Mouse (Mus musculus): Measurements from ENCODE around the gene Zbtb12. TPM values are rescaled to one million over a fixed set of nuclear protein-coding genes. Genes with fewer than 3 reads are reported as not detected.
"Not testable (repeated sequence)": the region's sequence is repeated elsewhere in the genome, so short reads cannot be mapped to it uniquely, and the experiment has no call there.

The Zbtb12 gene
- 0.24 and 0.25 TPM in 2 replicates for polyA plus RNA-seq (2012)

GRCm38 (mm10) chr17:34879336-34879879 is at the start of gene Zbtb12:
Zbtb12 (plus strand) TSS chr17:34879483.
- Histone ChIP-seq H3K4me1 (ENCODE audit: control insufficient read depth) (peaks cover 20% of the 10 kb centered on the region), H3K36me3 (ENCODE audit: control insufficient read depth) (no peaks in the 10 kb centered on the region), H3K9me3 (ENCODE audit: control insufficient read depth, low read length) (no peaks in the 10 kb centered on the region), H3K4me3 (replicated peaks) (no peak within 1 kb of the TSS), H3K27me3 (ENCODE audit: control insufficient read depth) (no peaks in the 10 kb centered on the region)
- no peak for TF ChIP-seq GATA1 (IDR thresholded peaks at IDR 0.05; ENCODE audit: low read length)
- TF ChIP-seq TAL1 (IDR thresholded peaks at IDR 0.05; ENCODE audit: low read length) = no peak

GRCm38 (mm10) chr17:34830776-34831175 is 48.5 kb upstream of the Zbtb12 start:
- peaks cover 81% of the 10 kb centered on the region for H3K36me3 ChIP-seq (ENCODE audit: control insufficient read depth)
- H3K4me1 ChIP-seq (ENCODE audit: control insufficient read depth); H3K4me3 ChIP-seq (replicated peaks); H3K27me3 ChIP-seq (ENCODE audit: control insufficient read depth); H3K9me3 ChIP-seq (ENCODE audit: control insufficient read depth, low read length): not testable (repeated sequence)

- Histone ChIP-seq H3K27me3 (ENCODE audit: control insufficient read depth) (no peaks in the 10 kb centered on the region), H3K4me3 (replicated peaks) (peak overlapping the region; percentile 73), H3K4me1 (ENCODE audit: control insufficient read depth) (peaks cover 51% of the 10 kb centered on the region), H3K36me3 (ENCODE audit: control insufficient read depth) (peaks cover 72% of the 10 kb centered on the region), H3K9me3 (ENCODE audit: control insufficient read depth, low read length) (no peaks in the 10 kb centered on the region)
- TF ChIP-seq TAL1 (IDR thresholded peaks at IDR 0.05; ENCODE audit: low read length) = no peak
- TF ChIP-seq GATA1 (IDR thresholded peaks at IDR 0.05; ENCODE audit: low read length) = no peak
Measured at GRCm38 (mm10) chr17:34836155-34836855, 43.0 kb upstream of the Zbtb12 start.

- no peaks in the 10 kb centered on the region for H3K27me3 ChIP-seq (ENCODE audit: control insufficient read depth)
- TF ChIP-seq TAL1 (IDR thresholded peaks at IDR 0.05; ENCODE audit: low read length) (no peak), GATA1 (IDR thresholded peaks at IDR 0.05; ENCODE audit: low read length) (no peak)
- peak within 1 kb of the TSS; percentile 73 for H3K4me3 ChIP-seq (replicated peaks)
- peaks cover 75% of the 10 kb centered on the region for H3K36me3 ChIP-seq (ENCODE audit: control insufficient read depth)
- no peaks in the 10 kb centered on the region for H3K9me3 ChIP-seq (ENCODE audit: control insufficient read depth, low read length)
- peaks cover 56% of the 10 kb centered on the region for H3K4me1 ChIP-seq (ENCODE audit: control insufficient read depth)
Measured at GRCm38 (mm10) chr17:34836856-34837221, 42.4 kb upstream of the Zbtb12 start, which contains the start of the genes Stk19 and Dxo. Stk19 (minus strand) TSS chr17:34836945. Dxo (plus strand) TSS chr17:34837019.

GRCm38 (mm10) chr17:34837464-34838324 is 41.6 kb upstream of the Zbtb12 start:
- TF ChIP-seq TAL1 (IDR thresholded peaks at IDR 0.05; ENCODE audit: low read length) (no peak), GATA1 (IDR thresholded peaks at IDR 0.05; ENCODE audit: low read length) (no peak)
- H3K36me3 ChIP-seq (ENCODE audit: control insufficient read depth) = peaks cover 75% of the 10 kb centered on the region
- no peaks in the 10 kb centered on the region for H3K9me3 ChIP-seq (ENCODE audit: control insufficient read depth, low read length)
- H3K4me3 ChIP-seq (replicated peaks) = peak overlapping the region; percentile 73
- H3K27me3 ChIP-seq (ENCODE audit: control insufficient read depth) = no peaks in the 10 kb centered on the region
- H3K4me1 ChIP-seq (ENCODE audit: control insufficient read depth) = peaks cover 61% of the 10 kb centered on the region

GRCm38 (mm10) chr17:34838785-34839184 is 40.5 kb upstream of the Zbtb12 start:
- Histone ChIP-seq H3K9me3 (ENCODE audit: control insufficient read depth, low read length) (no peaks in the 10 kb centered on the region), H3K4me1 (ENCODE audit: control insufficient read depth) (peaks cover 61% of the 10 kb centered on the region), H3K4me3 (replicated peaks) (peak overlapping the region; percentile 39), H3K36me3 (ENCODE audit: control insufficient read depth) (peaks cover 75% of the 10 kb centered on the region), H3K27me3 (ENCODE audit: control insufficient read depth) (no peaks in the 10 kb centered on the region)
- no peak for TF ChIP-seq GATA1 (IDR thresholded peaks at IDR 0.05; ENCODE audit: low read length)
- no peak for TF ChIP-seq TAL1 (IDR thresholded peaks at IDR 0.05; ENCODE audit: low read length)

GRCm38 (mm10) chr17:34840736-34841307 is 38.5 kb upstream of the Zbtb12 start:
- TF ChIP-seq GATA1 (IDR thresholded peaks at IDR 0.05; ENCODE audit: low read length) (no peak), TAL1 (IDR thresholded peaks at IDR 0.05; ENCODE audit: low read length) (no peak)
- Histone ChIP-seq H3K9me3 (ENCODE audit: control insufficient read depth, low read length) (no peaks in the 10 kb centered on the region), H3K27me3 (ENCODE audit: control insufficient read depth) (no peaks in the 10 kb centered on the region), H3K4me1 (ENCODE audit: control insufficient read depth) (peaks cover 53% of the 10 kb centered on the region), H3K36me3 (ENCODE audit: control insufficient read depth) (peaks cover 81% of the 10 kb centered on the region), H3K4me3 (replicated peaks) (peak overlapping the region; percentile 35)

- no peaks in the 10 kb centered on the region for H3K27me3 ChIP-seq (ENCODE audit: control insufficient read depth)
- peaks cover 42% of the 10 kb centered on the region for H3K4me1 ChIP-seq (ENCODE audit: control insufficient read depth)
- TF ChIP-seq GATA1 (IDR thresholded peaks at IDR 0.05; ENCODE audit: low read length) (no peak), TAL1 (IDR thresholded peaks at IDR 0.05; ENCODE audit: low read length) (no peak)
- H3K36me3 ChIP-seq (ENCODE audit: control insufficient read depth) = peaks cover 88% of the 10 kb centered on the region
- no peaks in the 10 kb centered on the region for H3K9me3 ChIP-seq (ENCODE audit: control insufficient read depth, low read length)
- H3K4me3 ChIP-seq (replicated peaks) = no peak overlapping the region
Measured at GRCm38 (mm10) chr17:34844884-34845283, 34.4 kb upstream of the Zbtb12 start.

- Histone ChIP-seq H3K4me3 (replicated peaks) (no peak overlapping the region), H3K36me3 (ENCODE audit: control insufficient read depth) (peaks cover 69% of the 10 kb centered on the region), H3K9me3 (ENCODE audit: control insufficient read depth, low read length) (no peaks in the 10 kb centered on the region), H3K4me1 (ENCODE audit: control insufficient read depth) (peaks cover 38% of the 10 kb centered on the region), H3K27me3 (ENCODE audit: control insufficient read depth) (no peaks in the 10 kb centered on the region)
- TF ChIP-seq TAL1 (IDR thresholded peaks at IDR 0.05; ENCODE audit: low read length) = no peak
- no peak for TF ChIP-seq GATA1 (IDR thresholded peaks at IDR 0.05; ENCODE audit: low read length)
Measured at GRCm38 (mm10) chr17:34847192-34847591, 32.1 kb upstream of the Zbtb12 start.

All from erythroblast, embryonic 14.5 days (primary cell).